Mouse (Mus musculus): ENCODE measurements around the gene Bpifa5. TPM values are rescaled to one million over a fixed set of nuclear protein-coding genes. Genes with fewer than 3 reads are reported as not detected.

The Bpifa5 gene
- polyA plus RNA-seq, 1 experiment from 2014 or later, result not detected

DNA sequence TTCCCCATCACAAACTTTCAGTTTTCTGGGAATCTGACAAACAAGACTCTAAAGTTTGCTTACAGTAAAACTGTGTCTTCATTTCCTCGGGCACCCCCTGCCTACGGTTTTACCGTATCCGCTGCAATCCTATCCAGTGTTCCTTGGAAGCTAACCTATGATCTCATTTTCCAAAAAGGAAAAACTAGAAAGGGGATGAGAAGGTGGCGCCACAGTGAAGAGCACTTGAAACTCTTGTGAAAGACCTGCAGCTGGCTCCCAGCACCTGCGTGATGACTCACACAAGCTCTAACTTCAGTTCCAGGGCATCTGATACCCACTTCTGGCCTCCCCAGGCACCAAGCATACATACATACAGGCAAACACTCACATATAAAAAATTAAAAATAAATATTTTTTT is 22.9 kb downstream of the Bpifa5 start:
- WGBS, result 91% methylated on average over 6 of the region's 6 CpGs
- Histone ChIP-seq H3K9ac (no peak overlapping the region), H3K9me3 (no peaks in the 10 kb centered on the region), H3K4me3 (no peak overlapping the region), H3K4me2 (replicated peaks) (no peak overlapping the region), H3K27me3 (no peaks in the 10 kb centered on the region), H3K36me3 (no peaks in the 10 kb centered on the region), H3K4me1 (no peaks in the 10 kb centered on the region), H3K27ac (no peak overlapping the region)
- ATAC-seq (ENCODE audit: insufficient number of reproducible peaks, insufficient read depth, low FRiP score, low TSS enrichment), result no peak

GRCm38 (mm10) chr2:154185748-154186147 is 23.3 kb downstream of the Bpifa5 start:
- Histone ChIP-seq H3K4me3 (no peak overlapping the region), H3K9ac (no peak overlapping the region), H3K27me3 (no peaks in the 10 kb centered on the region), H3K27ac (no peak overlapping the region), H3K9me3 (no peaks in the 10 kb centered on the region), H3K4me2 (replicated peaks) (no peak overlapping the region), H3K4me1 (no peaks in the 10 kb centered on the region), H3K36me3 (no peaks in the 10 kb centered on the region)
- 64% methylated on average over 3 of the region's 3 CpGs for WGBS
- no peak for ATAC-seq (ENCODE audit: insufficient number of reproducible peaks, insufficient read depth, low FRiP score, low TSS enrichment)

GRCm38 (mm10) chr2:154187468-154187867 is 25.1 kb downstream of the Bpifa5 start:
- no peak overlapping the region for H3K27ac ChIP-seq
- H3K27me3 ChIP-seq, result no peaks in the 10 kb centered on the region
- H3K9me3 ChIP-seq, result no peaks in the 10 kb centered on the region
- H3K4me3 ChIP-seq, result no peak overlapping the region
- no peak for ATAC-seq (ENCODE audit: insufficient number of reproducible peaks, insufficient read depth, low FRiP score, low TSS enrichment)
- WGBS, result 46% methylated on average over 5 of the region's 5 CpGs
- H3K4me1 ChIP-seq, result no peaks in the 10 kb centered on the region
- H3K4me2 ChIP-seq (replicated peaks), result no peak overlapping the region
- no peak overlapping the region for H3K9ac ChIP-seq
- no peaks in the 10 kb centered on the region for H3K36me3 ChIP-seq

- 75% methylated on average over 7 of the region's 7 CpGs for WGBS
- no peak for ATAC-seq (ENCODE audit: insufficient number of reproducible peaks, insufficient read depth, low FRiP score, low TSS enrichment)
These were observed 27.5 kb downstream of the Bpifa5 start for GRCm38 (mm10) chr2:154189877-154190434.

DNA sequence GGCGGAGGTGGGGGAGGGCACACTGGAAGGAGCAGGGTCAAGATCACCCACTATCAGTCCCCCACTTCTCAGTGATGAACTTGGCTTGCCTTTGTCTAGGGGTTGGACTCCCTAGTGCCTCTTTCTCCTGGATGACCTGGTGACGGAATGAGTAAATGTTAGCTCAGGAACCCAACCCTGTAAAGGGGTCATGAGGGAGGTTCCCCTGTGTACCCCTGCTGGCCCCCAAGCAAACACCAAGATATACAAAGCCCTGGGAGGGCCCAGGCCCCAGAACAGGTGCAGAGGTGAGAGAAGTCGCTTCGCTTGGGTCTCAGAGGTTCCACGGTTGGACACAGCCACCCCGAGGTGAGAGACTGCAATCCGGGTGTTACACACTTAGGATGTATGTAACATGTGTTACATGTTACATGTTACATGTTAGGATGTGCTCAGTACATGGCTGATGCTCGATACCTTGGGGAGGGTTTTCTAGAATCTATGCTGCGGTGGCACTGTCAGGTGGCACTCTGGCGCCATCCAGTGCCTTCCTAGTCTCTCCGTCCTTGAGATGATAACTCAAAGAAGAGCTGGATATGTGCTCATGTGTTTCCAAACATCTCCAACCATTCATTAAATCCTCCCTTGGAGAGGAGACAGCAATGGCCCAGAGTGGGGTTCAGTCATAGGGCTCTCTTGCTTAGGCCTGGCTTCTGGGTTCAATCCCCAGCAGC is 28.3 kb downstream of the Bpifa5 start, which contains the start of gene Bpifb1:
Gene Bpifb1, plus strand, starts transcription at position 273 of the 713 bp plus-strand sequence.
- no peaks in the 10 kb centered on the region for H3K27me3 ChIP-seq
- ATAC-seq (ENCODE audit: insufficient number of reproducible peaks, insufficient read depth, low FRiP score, low TSS enrichment), result no peak
- no peak within 1 kb of the TSS for H3K27ac ChIP-seq
- 80% methylated on average over 11 of the region's 11 CpGs for WGBS
- H3K4me2 ChIP-seq (replicated peaks), result no peak within 1 kb of the TSS
- H3K4me3 ChIP-seq, result no peak within 1 kb of the TSS
- H3K9me3 ChIP-seq, result no peaks in the 10 kb centered on the region
- H3K36me3 ChIP-seq, result no peaks in the 10 kb centered on the region
- H3K4me1 ChIP-seq, result no peaks in the 10 kb centered on the region
- no peak within 1 kb of the TSS for H3K9ac ChIP-seq

More at GRCm38 (mm10) chr2:154189877-154190434, 27.5 kb downstream of the Bpifa5 start:
- H3K4me3 ChIP-seq, result no peak overlapping the region
- H3K4me1 ChIP-seq, result no peaks in the 10 kb centered on the region
- no peak overlapping the region for H3K9ac ChIP-seq
- no peaks in the 10 kb centered on the region for H3K9me3 ChIP-seq
- no peak overlapping the region for H3K27ac ChIP-seq
- no peaks in the 10 kb centered on the region for H3K36me3 ChIP-seq
- H3K4me2 ChIP-seq (replicated peaks), result no peak overlapping the region
- no peaks in the 10 kb centered on the region for H3K27me3 ChIP-seq

GRCm38 (mm10) chr2:154192141-154192540 is 29.7 kb downstream of the Bpifa5 start:
- Histone ChIP-seq H3K36me3 (no peaks in the 10 kb centered on the region), H3K4me3 (no peak overlapping the region), H3K27ac (no peak overlapping the region), H3K4me1 (no peaks in the 10 kb centered on the region), H3K9ac (no peak overlapping the region), H3K4me2 (replicated peaks) (no peak overlapping the region), H3K9me3 (no peaks in the 10 kb centered on the region), H3K27me3 (no peaks in the 10 kb centered on the region)
- no peak for ATAC-seq (ENCODE audit: insufficient number of reproducible peaks, insufficient read depth, low FRiP score, low TSS enrichment)
- 73% methylated on average over 2 of the region's 2 CpGs for WGBS

GRCm38 (mm10) chr2:154193071-154193470 is 30.7 kb downstream of the Bpifa5 start:
- Histone ChIP-seq H3K36me3 (no peaks in the 10 kb centered on the region), H3K9me3 (no peaks in the 10 kb centered on the region), H3K4me3 (no peak overlapping the region), H3K4me2 (replicated peaks) (no peak overlapping the region), H3K27ac (no peak overlapping the region), H3K27me3 (no peaks in the 10 kb centered on the region), H3K4me1 (no peaks in the 10 kb centered on the region), H3K9ac (no peak overlapping the region)
- ATAC-seq (ENCODE audit: insufficient number of reproducible peaks, insufficient read depth, low FRiP score, low TSS enrichment), result no peak
- WGBS, result 85% methylated on average over 4 of the region's 4 CpGs

DNA sequence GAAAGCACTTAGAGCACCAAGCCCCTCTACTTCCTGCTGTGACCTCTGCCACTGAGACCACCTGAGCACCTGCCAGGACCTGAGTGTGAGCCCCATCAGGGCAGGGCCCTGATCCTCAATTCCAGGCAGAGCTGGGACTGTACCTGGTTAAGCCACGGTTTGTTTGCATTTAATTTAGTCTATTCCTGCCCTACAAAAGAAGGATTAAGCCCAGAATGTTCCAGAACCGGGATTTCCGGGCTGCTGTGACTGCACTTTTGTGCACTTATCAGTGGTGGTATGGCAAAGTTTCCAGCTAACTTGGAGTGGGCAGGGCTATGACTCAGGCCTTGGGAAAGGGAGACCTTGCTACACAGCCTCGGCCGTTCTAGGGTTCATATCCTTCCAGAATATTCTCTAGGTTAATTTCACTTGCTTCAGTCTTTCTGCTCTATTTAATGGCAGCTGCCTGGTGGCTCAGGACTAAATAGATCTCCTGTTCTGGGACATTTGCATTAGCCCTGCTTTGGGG is 31.6 kb downstream of the Bpifa5 start:
- H3K4me3 ChIP-seq, result no peak overlapping the region
- ATAC-seq (ENCODE audit: insufficient number of reproducible peaks, insufficient read depth, low FRiP score, low TSS enrichment), result no peak
- WGBS, result 64% methylated on average over 5 of the region's 5 CpGs
- H3K4me1 ChIP-seq, result no peaks in the 10 kb centered on the region
- H3K4me2 ChIP-seq (replicated peaks), result no peak overlapping the region
- no peak overlapping the region for H3K9ac ChIP-seq
- H3K27me3 ChIP-seq, result no peaks in the 10 kb centered on the region
- no peaks in the 10 kb centered on the region for H3K9me3 ChIP-seq
- H3K36me3 ChIP-seq, result no peaks in the 10 kb centered on the region
- no peak overlapping the region for H3K27ac ChIP-seq

DNA sequence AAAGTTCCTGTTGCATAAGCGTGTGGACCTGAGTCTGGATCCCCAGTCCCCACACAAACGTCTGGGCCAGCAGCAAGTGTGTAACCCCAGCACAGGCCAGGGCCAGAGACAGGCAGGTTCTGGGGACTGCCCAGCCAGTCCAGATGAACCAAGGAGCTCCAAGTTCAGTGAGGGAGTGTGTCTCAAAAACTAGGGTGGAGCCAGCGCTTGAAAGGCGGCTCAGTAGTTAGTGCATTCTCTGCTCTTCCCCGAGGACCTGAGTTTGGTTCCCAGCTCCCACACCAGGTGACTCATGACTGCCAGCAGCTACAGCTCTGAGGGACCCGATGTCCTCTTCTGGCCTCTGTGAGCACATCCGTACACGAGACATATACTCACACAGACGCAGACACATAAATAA is 34.6 kb downstream of the Bpifa5 start:
- WGBS, result 89% methylated on average over 9 of the region's 9 CpGs
- H3K9me3 ChIP-seq, result no peaks in the 10 kb centered on the region
- H3K4me2 ChIP-seq (replicated peaks), result no peak overlapping the region

GRCm38 (mm10) chr2:154204630-154205029 is 42.2 kb downstream of the Bpifa5 start:
- H3K27me3 ChIP-seq, result no peaks in the 10 kb centered on the region
- WGBS, result 89% methylated on average over 4 of the region's 4 CpGs
- H3K9ac ChIP-seq, result no peak overlapping the region
- no peaks in the 10 kb centered on the region for H3K4me1 ChIP-seq
- no peak overlapping the region for H3K4me2 ChIP-seq (replicated peaks)
- no peak overlapping the region for H3K27ac ChIP-seq
- H3K4me3 ChIP-seq, result no peak overlapping the region
- no peaks in the 10 kb centered on the region for H3K36me3 ChIP-seq
- no peaks in the 10 kb centered on the region for H3K9me3 ChIP-seq
- ATAC-seq (ENCODE audit: insufficient number of reproducible peaks, insufficient read depth, low FRiP score, low TSS enrichment), result no peak

More for the DNA sequence above, 34.6 kb downstream of the Bpifa5 start:
- Histone ChIP-seq H3K4me1 (no peaks in the 10 kb centered on the region), H3K27me3 (no peaks in the 10 kb centered on the region), H3K9ac (no peak overlapping the region), H3K36me3 (no peaks in the 10 kb centered on the region), H3K4me3 (no peak overlapping the region), H3K27ac (no peak overlapping the region)
- no peak for ATAC-seq (ENCODE audit: insufficient number of reproducible peaks, insufficient read depth, low FRiP score, low TSS enrichment)

- Histone ChIP-seq H3K27me3 (no peaks in the 10 kb centered on the region), H3K4me2 (replicated peaks) (no peak overlapping the region), H3K27ac (no peak overlapping the region), H3K9ac (no peak overlapping the region), H3K4me3 (no peak overlapping the region), H3K36me3 (no peaks in the 10 kb centered on the region), H3K9me3 (no peaks in the 10 kb centered on the region), H3K4me1 (no peaks in the 10 kb centered on the region)
- 61% methylated on average over 7 of the region's 7 CpGs for WGBS
- no peak for ATAC-seq (ENCODE audit: insufficient number of reproducible peaks, insufficient read depth, low FRiP score, low TSS enrichment)
These were observed 44.5 kb downstream of the Bpifa5 start for GRCm38 (mm10) chr2:154206908-154207307.

DNA sequence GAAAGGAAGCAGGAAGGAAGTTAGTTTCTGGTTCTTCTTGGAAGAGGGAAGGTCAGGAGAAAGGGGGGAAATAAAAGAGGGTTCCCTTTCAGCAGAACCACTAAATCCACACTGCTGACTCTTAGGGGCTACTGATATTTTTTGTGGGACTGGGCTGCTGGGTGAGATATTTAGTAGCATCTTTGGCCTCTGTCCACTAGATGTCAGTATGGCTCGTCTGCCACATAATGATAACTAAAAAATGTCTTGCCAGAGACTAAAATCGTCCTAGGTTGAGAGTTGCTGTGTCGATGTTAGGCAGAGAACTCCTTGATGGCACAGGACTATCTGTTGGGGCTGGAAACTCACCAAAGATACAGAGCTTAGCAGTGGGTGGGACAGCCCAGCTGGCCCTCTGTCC is 46.7 kb downstream of the Bpifa5 start:
- no peaks in the 10 kb centered on the region for H3K9me3 ChIP-seq
- 18% methylated on average over 3 of the region's 3 CpGs for WGBS
- H3K4me1 ChIP-seq, result no peaks in the 10 kb centered on the region
- H3K4me3 ChIP-seq, result no peak overlapping the region
- ATAC-seq (ENCODE audit: insufficient number of reproducible peaks, insufficient read depth, low FRiP score, low TSS enrichment), result no peak
- H3K4me2 ChIP-seq (replicated peaks), result no peak overlapping the region
- no peak overlapping the region for H3K9ac ChIP-seq
- H3K27me3 ChIP-seq, result no peaks in the 10 kb centered on the region
- H3K27ac ChIP-seq, result no peak overlapping the region
- no peaks in the 10 kb centered on the region for H3K36me3 ChIP-seq
